Mouse (Mus musculus) heart, embryonic 11.5 days (tissue): ENCODE measurements around the gene Gstm1. TPM values are rescaled to one million over a fixed set of nuclear protein-coding genes. Genes with fewer than 3 reads are reported as not detected.
"Not testable (repeated sequence)": the region's sequence is repeated elsewhere in the genome, so short reads cannot be mapped to it uniquely, and the experiment has no call there.

ENCODE experiments used
- ATAC-seq: fragments of 200-750 bp; cut with Nextera tagmentation; replicated peaks from 2 replicates; pipeline ENCODE4 v1.8.0; 2017; ENCODE audit warnings: moderate library complexity; ENCODE audit not compliant: insufficient number of reproducible peaks, low FRiP score, low TSS enrichment
- H3K27ac ChIP-seq: fragments of 300-500 bp; sonication (generic); 2 replicates; pipeline ENCODE4 v1.5.1; 2014; ENCODE audit warnings: mild to moderate bottlenecking, low read depth, low read length
- H3K27me3 ChIP-seq: fragments of 300-500 bp; sonication (generic); 2 replicates; pipeline ENCODE4 v1.6.1; 2014; ENCODE audit warnings: mild to moderate bottlenecking, low read length, mixed read lengths; ENCODE audit not compliant: control insufficient read depth, insufficient read depth
- H3K36me3 ChIP-seq: fragments of 300-500 bp; sonication (generic); 2 replicates; pipeline ENCODE4 v1.6.1; 2014; ENCODE audit warnings: mild to moderate bottlenecking, low read length, moderate library complexity, mixed read lengths; ENCODE audit not compliant: control insufficient read depth, insufficient read depth
- H3K4me1 ChIP-seq: fragments of 300-500 bp; sonication (generic); 2 replicates; pipeline ENCODE4 v1.6.1; 2014; ENCODE audit warnings: low read length; ENCODE audit not compliant: control insufficient read depth, insufficient read depth
- H3K4me2 ChIP-seq: fragments of 300-500 bp; sonication (generic); 2 replicates; pipeline ENCODE4 v1.6.1; 2014; ENCODE audit warnings: mild to moderate bottlenecking, moderate library complexity
- H3K4me3 ChIP-seq: fragments of 300-500 bp; sonication (generic); 2 replicates; pipeline ENCODE4 v1.5.1; 2014; ENCODE audit warnings: low read depth, low read length
- H3K9ac ChIP-seq: fragments of 300-500 bp; sonication (generic); 2 replicates; pipeline ENCODE4 v1.6.1; 2014; ENCODE audit warnings: mild to moderate bottlenecking, low read depth, low read length, moderate library complexity
- H3K9me3 ChIP-seq: fragments of 300-500 bp; sonication (generic); replicated peaks from 2 replicates; pipeline ENCODE4 v1.6.1; 2016; ENCODE audit warnings: low read length; ENCODE audit not compliant: control insufficient read depth
- WGBS: fragments of 180-500 bp; shearing (Covaris S2); extraction: QIAGEN DNeasy Blood & Tissue Kit; methylation state at CpG from one replicate; pipeline ENCODE4 v1.1.7; 2014; ENCODE audit not compliant: insufficient replicate concordance; 5-methylcytosine and 5-hydroxymethylcytosine counted together
- polyA plus RNA-seq: library from polyadenylated mRNA; unstranded; fragments of >200 nt; fragmentation: Nextera tagmentation; extraction: Ambion mirVana; gene quantifications from 2 replicates; pipeline ENCODE4 v1.2.1, GENCODE M21; 2014

Gstm1 gene
- polyA plus RNA-seq, 1 experiment from 2014 or later, result 35.5 TPM

- no peak overlapping the region for H3K4me3 ChIP-seq
- H3K9ac ChIP-seq, result no peak overlapping the region
- H3K36me3 ChIP-seq, result no peaks in the 10 kb centered on the region
- H3K27ac ChIP-seq, result no peak overlapping the region
- H3K9me3 ChIP-seq, result no peaks in the 10 kb centered on the region
- H3K4me1 ChIP-seq, result no peaks in the 10 kb centered on the region; the same call in 1 of the 2 replicates
- ATAC-seq, result no peak
- WGBS, result 73% methylated on average over 5 of the region's 5 CpGs
- no peaks in the 10 kb centered on the region for H3K27me3 ChIP-seq
- no peak overlapping the region for H3K4me2 ChIP-seq
These were observed 33.3 kb downstream of the Gstm1 start for GRCm38 (mm10) chr3:107984471-107984870.

- ATAC-seq, result no peak
- Histone ChIP-seq H3K9ac (no peak overlapping the region), H3K9me3 (no peaks in the 10 kb centered on the region), H3K36me3 (no peaks in the 10 kb centered on the region), H3K4me1 (no peaks in the 10 kb centered on the region; the same call in 1 of the 2 replicates), H3K4me2 (no peak overlapping the region), H3K4me3 (no peak overlapping the region), H3K27me3 (no peaks in the 10 kb centered on the region), H3K27ac (no peak overlapping the region)
- WGBS, result 57% methylated on average over 3 of the region's 3 CpGs
These were observed 34.0 kb downstream of the Gstm1 start for GRCm38 (mm10) chr3:107983771-107984170.

- H3K9me3 ChIP-seq, result no peaks in the 10 kb centered on the region
- H3K9ac ChIP-seq, result no peak overlapping the region
- no peaks in the 10 kb centered on the region for H3K27me3 ChIP-seq
- H3K27ac ChIP-seq, result no peak overlapping the region
- peaks cover 3% of the 10 kb centered on the region for H3K4me1 ChIP-seq
- ATAC-seq, result no peak
- 64% methylated on average over 6 of the region's 6 CpGs for WGBS
- H3K4me2 ChIP-seq, result no peak overlapping the region
- no peaks in the 10 kb centered on the region for H3K36me3 ChIP-seq
- no peak overlapping the region for H3K4me3 ChIP-seq
These were observed 35.0 kb downstream of the Gstm1 start for GRCm38 (mm10) chr3:107982726-107983125.

- Histone ChIP-seq H3K27ac (no peak overlapping the region), H3K9ac (no peak overlapping the region), H3K4me3 (no peak overlapping the region), H3K4me1 (peaks cover 5% of the 10 kb centered on the region), H3K9me3 (no peaks in the 10 kb centered on the region), H3K36me3 (no peaks in the 10 kb centered on the region), H3K27me3 (no peaks in the 10 kb centered on the region), H3K4me2 (no peak overlapping the region)
- 68% methylated on average over 3 of the region's 3 CpGs for WGBS
- ATAC-seq, result no peak
These were observed 36.5 kb downstream of the Gstm1 start for GRCm38 (mm10) chr3:107981261-107981660.

GRCm38 (mm10) chr3:107977691-107978090 lies 40.1 kb downstream of the Gstm1 start:
- Histone ChIP-seq H3K36me3 (no peaks in the 10 kb centered on the region), H3K4me3 (no peak overlapping the region), H3K4me1 (peaks cover 5% of the 10 kb centered on the region), H3K27me3 (no peaks in the 10 kb centered on the region), H3K4me2 (no peak overlapping the region), H3K27ac (no peak overlapping the region), H3K9ac (no peak overlapping the region), H3K9me3 (no peaks in the 10 kb centered on the region)
- 45% methylated on average over 3 of the region's 3 CpGs for WGBS
- ATAC-seq, result no peak

GRCm38 (mm10) chr3:107974237-107974636 lies 43.5 kb downstream of the Gstm1 start:
- Histone ChIP-seq H3K9ac (no peak overlapping the region), H3K27ac (no peak overlapping the region), H3K4me2 (no peak overlapping the region), H3K9me3 (no peaks in the 10 kb centered on the region), H3K36me3 (no peaks in the 10 kb centered on the region), H3K27me3 (no peaks in the 10 kb centered on the region; the same call in 1 of the 2 replicates), H3K4me1 (peaks cover 5% of the 10 kb centered on the region), H3K4me3 (no peak overlapping the region)
- WGBS, result 76% methylated on average over 1 of the region's 1 CpGs
- ATAC-seq, result no peak

GRCm38 (mm10) chr3:107972070-107972469 lies 45.7 kb downstream of the Gstm1 start:
- H3K4me2 ChIP-seq, result no peak overlapping the region
- H3K9me3 ChIP-seq, result no peaks in the 10 kb centered on the region
- no peak overlapping the region for H3K4me3 ChIP-seq
- H3K36me3 ChIP-seq, result no peaks in the 10 kb centered on the region
- no peak overlapping the region for H3K27ac ChIP-seq
- no peaks in the 10 kb centered on the region for H3K4me1 ChIP-seq
- WGBS, result 86% methylated on average over 3 of the region's 3 CpGs
- H3K9ac ChIP-seq, result no peak overlapping the region
- peaks cover 2% of the 10 kb centered on the region; the same call in 1 of the 2 replicates for H3K27me3 ChIP-seq
- no peak for ATAC-seq

GRCm38 (mm10) chr3:107971101-107971500 lies 46.7 kb downstream of the Gstm1 start:
- H3K36me3 ChIP-seq, ATAC-seq: not testable (repeated sequence)

GRCm38 (mm10) chr3:107968724-107969395 lies 48.9 kb downstream of the Gstm1 start, which contains the start of gene Gstm3:
Gene Gstm3 (minus strand): TSS chr3:107969283.
- H3K27ac ChIP-seq, result no peak within 1 kb of the TSS
- peaks cover 4% of the 10 kb centered on the region; the same call in 1 of the 2 replicates for H3K4me1 ChIP-seq
- no peak for ATAC-seq
- no peak within 1 kb of the TSS for H3K9ac ChIP-seq
- H3K27me3 ChIP-seq, result peaks cover 2% of the 10 kb centered on the region; the same call in 1 of the 2 replicates
- no peaks in the 10 kb centered on the region for H3K9me3 ChIP-seq
- H3K4me3 ChIP-seq, result no peak within 1 kb of the TSS
- WGBS, result 45% methylated on average over 13 of the region's 13 CpGs
- H3K36me3 ChIP-seq, result no peaks in the 10 kb centered on the region
- no peak within 1 kb of the TSS for H3K4me2 ChIP-seq

More at GRCm38 (mm10) chr3:107971101-107971500, 46.7 kb downstream of the Gstm1 start:
- not testable (repeated sequence) for H3K27me3 ChIP-seq, H3K27ac ChIP-seq, H3K4me3 ChIP-seq, H3K4me2 ChIP-seq, H3K4me1 ChIP-seq, H3K9me3 ChIP-seq, H3K9ac ChIP-seq
- 39% methylated on average over 3 of the region's 3 CpGs for WGBS
